Mouse (Mus musculus): ENCODE measurements at regions not wholly inside any gene's neighbourhood (a gene's known extent, or its start where the extent isn't known, plus 50 kb on each side); places are given as distances from the start of the nearest gene placed in this dataset.

GRCm38 (mm10) chr12:106514057-106514456, 504.0 kb downstream of the Vrk1 start:
- no peak for TF ChIP-seq CTCF (IDR thresholded peaks at IDR 0.05)
- in situ Hi-C loops (cut with MboI; ENCODE audit: low pct_unique_long_range_greater_than_20kb), result no loop called here
- POLR2A ChIA-PET, result no interaction called here
- H3K27me3 ChIP-seq, result no peaks in the 10 kb centered on the region
- DNase-seq (ENCODE audit: low read depth, low spot score) (no peak), ATAC-seq (no peak)
- CTCF ChIA-PET, result no interaction called here

GRCm38 (mm10) chr12:106515257-106515788, 505.3 kb downstream of the Vrk1 start:
- CTCF ChIA-PET, result no interaction called here
- ATAC-seq (no peak), DNase-seq (ENCODE audit: low read depth, low spot score) (no peak)
- no peaks in the 10 kb centered on the region for H3K27me3 ChIP-seq
- in situ Hi-C loops (cut with MboI; ENCODE audit: low pct_unique_long_range_greater_than_20kb), result no loop called here
- TF ChIP-seq CTCF (IDR thresholded peaks at IDR 0.05), result no peak
- POLR2A ChIA-PET, result no interaction called here

GRCm38 (mm10) chr12:106519141-106519540, 509.1 kb downstream of the Vrk1 start:
- in situ Hi-C loops (cut with MboI; ENCODE audit: low pct_unique_long_range_greater_than_20kb), result no loop called here
- H3K27me3 ChIP-seq, result no peaks in the 10 kb centered on the region
- TF ChIP-seq CTCF (IDR thresholded peaks at IDR 0.05), result no peak
- CTCF ChIA-PET, result no interaction called here
- ATAC-seq (no peak), DNase-seq (ENCODE audit: low read depth, low spot score) (no peak)
- POLR2A ChIA-PET, result no interaction called here

GRCm38 (mm10) chr12:106524411-106524810, 514.4 kb downstream of the Vrk1 start:
- ATAC-seq (no peak), DNase-seq (ENCODE audit: low read depth, low spot score) (no peak)
- ChIA-PET CTCF (no interaction called here), POLR2A (no interaction called here)
- in situ Hi-C loops (cut with MboI; ENCODE audit: low pct_unique_long_range_greater_than_20kb), result no loop called here
- no peak for TF ChIP-seq CTCF (IDR thresholded peaks at IDR 0.05)
- no peaks in the 10 kb centered on the region for H3K27me3 ChIP-seq

- no peaks in the 10 kb centered on the region for H3K27me3 ChIP-seq
- ATAC-seq, result no peak
- ChIA-PET POLR2A (no interaction called here), CTCF (no interaction called here)
- no peak for TF ChIP-seq CTCF (IDR thresholded peaks at IDR 0.05)
- in situ Hi-C loops (cut with MboI; ENCODE audit: low pct_unique_long_range_greater_than_20kb), result no loop called here
- DNase-seq (ENCODE audit: low read depth, low spot score), result no peak
Measured at GRCm38 (mm10) chr12:106527116-106527515, 517.1 kb downstream of the Vrk1 start.

GRCm38 (mm10) chr12:106527699-106528434, 517.8 kb downstream of the Vrk1 start:
- CTCF ChIA-PET, result no interaction called here
- in situ Hi-C loops (cut with MboI; ENCODE audit: low pct_unique_long_range_greater_than_20kb), result no loop called here
- TF ChIP-seq CTCF (IDR thresholded peaks at IDR 0.05), result no peak
- POLR2A ChIA-PET, result no interaction called here
- DNase-seq (ENCODE audit: low read depth, low spot score) (no peak), ATAC-seq (peak; percentile 44)
- no peaks in the 10 kb centered on the region for H3K27me3 ChIP-seq

- ATAC-seq (no peak), DNase-seq (ENCODE audit: low read depth, low spot score) (no peak)
- in situ Hi-C loops (cut with MboI; ENCODE audit: low pct_unique_long_range_greater_than_20kb), result no loop called here
- no peaks in the 10 kb centered on the region for H3K27me3 ChIP-seq
- CTCF ChIA-PET, result no interaction called here
- POLR2A ChIA-PET, result no interaction called here
- no peak for TF ChIP-seq CTCF (IDR thresholded peaks at IDR 0.05)
Measured at GRCm38 (mm10) chr12:106528521-106528920, 518.5 kb downstream of the Vrk1 start.

GRCm38 (mm10) chr12:106529175-106529574, 519.1 kb downstream of the Vrk1 start:
- no peak for TF ChIP-seq CTCF (IDR thresholded peaks at IDR 0.05)
- no peaks in the 10 kb centered on the region for H3K27me3 ChIP-seq
- ChIA-PET CTCF (no interaction called here), POLR2A (no interaction called here)
- ATAC-seq (no peak), DNase-seq (ENCODE audit: low read depth, low spot score) (no peak)
- in situ Hi-C loops (cut with MboI; ENCODE audit: low pct_unique_long_range_greater_than_20kb), result no loop called here

GRCm38 (mm10) chr12:106535086-106535485, 525.1 kb downstream of the Vrk1 start:
- DNase-seq (ENCODE audit: low read depth, low spot score), result no peak
- CTCF ChIA-PET, result no interaction called here
- POLR2A ChIA-PET, result no interaction called here
- H3K27me3 ChIP-seq, result no peaks in the 10 kb centered on the region
- no peak for ATAC-seq
- no peak for TF ChIP-seq CTCF (IDR thresholded peaks at IDR 0.05)
- in situ Hi-C loops (cut with MboI; ENCODE audit: low pct_unique_long_range_greater_than_20kb), result no loop called here

- ATAC-seq (no peak), DNase-seq (ENCODE audit: low read depth, low spot score) (no peak)
- ChIA-PET POLR2A (interaction anchor here (0.7 kb wide), 1 partner anchor 530 kb away, joined by 7 read pairs; no protein-coding TSS in a partner anchor), CTCF (interaction anchor here (0.7 kb wide), 1 partner anchor 37 kb away, joined by 3 read pairs; no protein-coding TSS in a partner anchor)
- TF ChIP-seq CTCF (IDR thresholded peaks at IDR 0.05), result no peak
- in situ Hi-C loops (cut with MboI; ENCODE audit: low pct_unique_long_range_greater_than_20kb), result no loop called here
- H3K27me3 ChIP-seq, result no peaks in the 10 kb centered on the region
Measured at GRCm38 (mm10) chr12:106535628-106536288, 525.7 kb downstream of the Vrk1 start.

- in situ Hi-C loops (cut with MboI; ENCODE audit: low pct_unique_long_range_greater_than_20kb), result no loop called here
- H3K27me3 ChIP-seq, result no peaks in the 10 kb centered on the region
- TF ChIP-seq CTCF (IDR thresholded peaks at IDR 0.05), result no peak
- DNase-seq (ENCODE audit: low read depth, low spot score) (no peak), ATAC-seq (no peak)
- POLR2A ChIA-PET, result interaction anchor here (0.7 kb wide), 1 partner anchor 529 kb away, joined by 7 read pairs; no protein-coding TSS in a partner anchor
- CTCF ChIA-PET, result interaction anchor here (0.7 kb wide), 1 partner anchor 36 kb away, joined by 3 read pairs; no protein-coding TSS in a partner anchor
Measured at GRCm38 (mm10) chr12:106536289-106536636, 526.2 kb downstream of the Vrk1 start.

Measured in Patski (cell line).